Mouse (Mus musculus): ENCODE data around the gene Acrbp. TPM values are rescaled to one million over a fixed set of nuclear protein-coding genes. Genes with fewer than 3 reads are reported as not detected.
"Not testable (repeated sequence)": the region's sequence is repeated elsewhere in the genome, so short reads cannot be mapped to it uniquely, and the experiment has no call there.

Gene Acrbp
- polyA plus RNA-seq (2015; fragmentation: Nextera tagmentation; extraction: Ambion mirVana): 5.2 and 7.1 TPM in 2 replicates

DNA sequence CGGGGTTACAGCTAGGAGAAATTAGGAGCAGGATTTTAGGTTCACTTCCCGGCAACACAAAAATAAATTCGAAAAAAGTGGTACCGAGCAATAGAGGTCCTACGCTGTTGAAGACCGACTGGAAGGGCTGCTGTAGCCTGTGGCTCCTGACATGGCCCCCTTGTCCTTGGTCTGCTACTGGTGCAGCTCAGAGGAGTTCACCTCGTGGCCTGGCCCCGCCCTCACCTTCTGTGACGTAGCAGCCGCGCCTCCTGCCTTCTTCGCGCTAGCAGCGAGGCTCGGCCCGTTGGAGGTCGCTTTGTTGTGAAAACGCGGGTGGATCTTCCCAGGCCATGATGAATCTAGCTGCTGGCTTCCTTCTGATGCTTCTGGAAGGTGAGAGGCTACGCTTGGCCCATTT lies at the start of gene Acrbp:
Acrbp (plus strand) TSS at position 12 of the 400 bp plus-strand sequence.
- no peak within 1 kb of the TSS for H3K4me2 ChIP-seq
- H3K27me3 ChIP-seq: no peaks in the 10 kb centered on the region
- no peak within 1 kb of the TSS for H3K27ac ChIP-seq
- peaks cover 71% of the 10 kb centered on the region for H3K36me3 ChIP-seq
- no peak for ATAC-seq (replicated peaks; ENCODE audit: insufficient number of reproducible peaks, insufficient read depth, low FRiP score, low read depth)
- no peaks in the 10 kb centered on the region for H3K9me3 ChIP-seq (replicated peaks)
- 41% methylated on average over 20 of the region's 20 CpGs for WGBS
- H3K4me1 ChIP-seq (replicated peaks): 0 out of 2 replicates have a peak, but pooled peaks cover 3% of the 10 kb centered on the region
- H3K4me3 ChIP-seq: no peak within 1 kb of the TSS
- no peak within 1 kb of the TSS for H3K9ac ChIP-seq

DNA sequence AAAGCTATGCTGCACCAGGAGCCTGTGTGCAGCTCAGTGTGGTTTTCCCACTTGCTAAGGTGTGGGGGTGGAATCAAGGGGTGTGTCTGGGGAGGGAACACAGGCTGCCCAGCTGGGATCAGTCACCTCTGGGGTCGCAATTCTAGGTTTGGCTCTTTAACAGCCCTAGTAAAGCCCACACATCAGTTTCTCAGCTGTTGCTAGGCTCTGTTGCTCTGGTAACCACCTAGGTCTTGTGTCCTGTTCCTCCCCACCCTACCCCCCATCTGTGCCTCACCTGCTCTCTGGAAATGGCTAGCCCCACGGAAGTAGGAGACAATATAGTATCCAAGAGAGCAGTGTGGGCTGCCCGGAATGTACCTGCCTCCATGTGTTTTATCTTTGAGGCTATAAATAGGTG lies 45.8 kb upstream of the Acrbp start:
- H3K36me3 ChIP-seq: no peaks in the 10 kb centered on the region
- peaks cover 45% of the 10 kb centered on the region for H3K27me3 ChIP-seq
- H3K4me1 ChIP-seq (replicated peaks): peaks cover 30% of the 10 kb centered on the region
- H3K4me2 ChIP-seq: peak overlapping the region; percentile 50
- no peak for ATAC-seq (replicated peaks; ENCODE audit: insufficient number of reproducible peaks, insufficient read depth, low FRiP score, low read depth)
- no peaks in the 10 kb centered on the region for H3K9me3 ChIP-seq (replicated peaks)
- H3K27ac ChIP-seq: peak overlapping the region; percentile 31; the same call in 1 of the 2 replicates
- peak overlapping the region; percentile 18; the same call in 1 of the 2 replicates for H3K4me3 ChIP-seq
- no peak overlapping the region for H3K9ac ChIP-seq
- 27% methylated on average over 3 of the region's 3 CpGs for WGBS

DNA sequence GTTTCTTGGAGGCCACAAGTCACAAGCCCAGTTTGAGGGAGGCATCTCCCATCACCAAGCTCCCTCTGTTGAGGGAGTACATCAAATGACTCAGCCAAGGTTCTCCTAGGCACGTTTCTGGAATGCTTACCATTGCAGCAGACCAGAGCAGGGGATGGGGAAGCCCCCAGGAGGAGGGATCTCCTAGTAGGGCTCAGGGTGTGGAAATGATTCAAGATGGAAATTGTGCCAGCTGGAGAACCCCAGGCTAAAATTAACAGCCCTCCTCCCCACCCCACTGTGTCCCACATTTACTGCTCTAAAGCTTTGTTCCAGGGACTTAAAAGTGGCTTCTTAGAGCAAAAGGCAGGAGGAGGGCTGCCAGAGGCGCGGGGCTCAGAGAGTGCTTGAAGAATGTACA lies 44.4 kb upstream of the Acrbp start:
- Histone ChIP-seq H3K9ac (peak overlapping the region; percentile 7; the same call in 1 of the 2 replicates), H3K27me3 (peaks cover 31% of the 10 kb centered on the region)
- WGBS: 26% methylated on average over 3 of the region's 3 CpGs

DNA sequence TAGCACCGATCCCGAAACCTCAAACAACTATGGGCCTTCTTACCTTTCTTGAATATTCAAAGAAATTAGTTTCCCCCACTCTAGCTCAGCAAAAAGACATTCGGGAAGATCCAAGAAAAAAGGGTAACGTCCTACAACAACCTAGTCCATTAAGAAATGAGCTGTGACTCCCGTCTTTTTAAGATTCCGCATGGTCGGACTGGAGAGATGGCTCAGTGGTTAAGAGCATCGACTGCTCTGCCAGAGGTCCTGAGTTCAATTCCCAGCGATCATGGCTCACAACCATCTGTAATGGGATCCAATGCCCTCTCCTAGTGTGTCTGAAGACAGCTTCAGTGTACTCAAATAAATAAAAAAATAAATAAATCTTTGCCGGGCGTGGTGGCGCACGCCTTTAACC lies 41.4 kb upstream of the Acrbp start:
- Histone ChIP-seq H3K36me3 (peaks cover 9% of the 10 kb centered on the region; the same call in 1 of the 2 replicates), H3K9me3 (replicated peaks) (no peaks in the 10 kb centered on the region), H3K27ac (peak overlapping the region; percentile 95), H3K27me3 (peaks cover 6% of the 10 kb centered on the region; the same call in 1 of the 2 replicates), H3K9ac (peak overlapping the region; percentile 75), H3K4me2 (peak overlapping the region; percentile 77), H3K4me3 (peak overlapping the region; percentile 59), H3K4me1 (replicated peaks) (peaks cover 47% of the 10 kb centered on the region)
- 35% methylated on average over 13 of the region's 13 CpGs for WGBS
- no peak for ATAC-seq (replicated peaks; ENCODE audit: insufficient number of reproducible peaks, insufficient read depth, low FRiP score, low read depth)

More for the DNA sequence above, 44.4 kb upstream of the Acrbp start:
- Histone ChIP-seq H3K36me3 (no peaks in the 10 kb centered on the region), H3K27ac (no peak overlapping the region), H3K4me2 (no peak overlapping the region), H3K9me3 (replicated peaks) (no peaks in the 10 kb centered on the region), H3K4me1 (replicated peaks) (peaks cover 34% of the 10 kb centered on the region), H3K4me3 (no peak overlapping the region)
- no peak for ATAC-seq (replicated peaks; ENCODE audit: insufficient number of reproducible peaks, insufficient read depth, low FRiP score, low read depth)

DNA sequence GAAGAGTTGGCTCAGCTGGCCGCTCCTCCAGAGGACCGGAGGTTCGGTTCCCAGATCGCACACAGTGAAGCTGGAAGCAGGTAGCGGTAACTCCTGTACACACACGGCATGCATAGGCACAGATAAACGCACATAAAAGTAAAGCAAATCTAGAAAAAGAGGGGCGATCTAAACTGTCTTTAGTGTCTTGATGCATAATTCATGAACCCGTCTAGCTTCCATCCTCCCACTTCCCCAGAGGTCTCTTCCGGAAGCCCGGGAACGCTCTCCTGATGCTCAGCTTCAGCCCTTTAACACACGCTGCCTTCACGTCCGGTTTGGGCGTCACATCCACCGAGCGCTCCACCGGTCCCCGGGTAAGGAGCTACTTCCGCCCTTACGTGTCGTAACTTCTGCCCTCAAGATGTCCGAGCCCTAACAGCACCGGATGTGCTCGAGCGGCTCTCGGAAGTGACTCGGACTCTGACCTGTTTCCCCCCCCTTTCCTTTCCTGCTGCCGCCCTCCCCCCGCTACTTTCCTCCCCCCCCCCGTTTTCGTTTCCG lies 40.8 kb upstream of the Acrbp start:
- Histone ChIP-seq H3K27me3 (peaks cover 1% of the 10 kb centered on the region; the same call in 1 of the 2 replicates), H3K4me2 (peak overlapping the region; percentile 77), H3K4me1 (replicated peaks) (peaks cover 41% of the 10 kb centered on the region), H3K36me3 (peaks cover 14% of the 10 kb centered on the region; the same call in 1 of the 2 replicates), H3K9me3 (replicated peaks) (no peaks in the 10 kb centered on the region), H3K27ac (peak overlapping the region; percentile 95), H3K4me3 (peak overlapping the region; percentile 59), H3K9ac (peak overlapping the region; percentile 75)
- ATAC-seq (replicated peaks; ENCODE audit: insufficient number of reproducible peaks, insufficient read depth, low FRiP score, low read depth): peak; percentile 97
- WGBS: under 1% methylated on average over 30 of the region's 34 CpGs

DNA sequence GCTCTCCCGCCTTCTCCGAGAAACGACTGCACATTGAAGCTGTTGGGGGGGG lies 40.5 kb upstream of the Acrbp start, which contains the start of gene Zfp384:
Zfp384 (plus strand) TSS at position 17 of the 52 bp plus-strand sequence.
- 0% methylated on average over 1 of the region's 3 CpGs for WGBS
- ATAC-seq (replicated peaks; ENCODE audit: insufficient number of reproducible peaks, insufficient read depth, low FRiP score, low read depth): no peak
- H3K9me3 ChIP-seq (replicated peaks): no peaks in the 10 kb centered on the region

DNA sequence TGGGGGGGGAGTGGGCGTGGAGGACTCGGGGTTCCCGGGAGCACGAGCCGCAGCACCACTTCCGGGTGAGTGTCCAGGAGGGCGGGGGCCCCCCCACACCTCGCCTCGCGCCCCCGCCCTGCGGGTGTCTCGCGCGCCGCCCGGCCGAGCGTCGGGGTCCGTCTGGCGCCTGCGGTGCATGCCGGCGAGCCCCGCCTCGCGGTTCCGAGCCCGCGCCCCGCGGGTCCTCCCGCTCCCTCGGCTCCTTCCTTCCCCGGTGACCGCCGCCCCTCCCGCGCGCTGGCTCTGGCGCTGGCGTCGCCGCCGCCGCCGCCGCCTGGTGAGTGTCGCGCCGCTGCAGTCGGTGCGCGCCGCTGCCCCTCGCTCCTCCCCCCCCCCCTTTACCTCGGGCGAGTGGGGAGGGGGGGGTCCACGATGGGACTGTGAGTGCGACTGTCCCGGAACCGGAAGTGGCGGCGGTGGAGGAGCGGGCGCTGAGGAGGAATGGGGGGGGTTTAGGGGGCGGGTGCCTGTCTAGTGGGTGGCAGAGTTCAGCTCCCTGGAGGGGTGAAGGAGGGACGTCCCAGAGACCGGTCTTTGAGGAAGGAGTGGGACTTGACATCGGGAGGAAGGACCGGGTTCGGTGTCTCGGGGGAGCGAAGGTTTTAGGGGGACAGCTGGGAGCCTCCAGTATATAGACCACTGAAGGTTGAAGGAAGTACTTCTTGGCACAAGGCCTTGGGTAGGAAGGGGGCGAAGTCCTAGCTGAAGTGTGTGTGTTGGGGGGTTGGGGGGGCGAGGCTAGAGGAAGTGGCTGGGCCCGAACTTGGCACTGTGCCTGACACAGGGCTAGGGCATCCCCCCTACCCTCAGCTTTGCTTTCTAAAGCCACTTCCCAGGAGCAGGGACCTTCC lies 40.1 kb upstream of the Acrbp start:
- peak overlapping the region; percentile 75 for H3K4me2 ChIP-seq
- H3K4me1 ChIP-seq (replicated peaks): peaks cover 35% of the 10 kb centered on the region
- H3K27ac ChIP-seq: peak overlapping the region; percentile 95
- H3K4me3 ChIP-seq: peak overlapping the region; percentile 59
- no peaks in the 10 kb centered on the region for H3K9me3 ChIP-seq (replicated peaks)
- H3K9ac ChIP-seq: peak overlapping the region; percentile 75
- WGBS: under 1% methylated on average over 45 of the region's 78 CpGs
- peak; percentile 84 for ATAC-seq (replicated peaks; ENCODE audit: insufficient number of reproducible peaks, insufficient read depth, low FRiP score, low read depth)
- H3K27me3 ChIP-seq: no peaks in the 10 kb centered on the region
- peaks cover 15% of the 10 kb centered on the region; the same call in 1 of the 2 replicates for H3K36me3 ChIP-seq

More for the DNA sequence above, 40.5 kb upstream of the Acrbp start, which contains the start of gene Zfp384:
- Histone ChIP-seq H3K27ac (peak within 1 kb of the TSS; percentile 95), H3K27me3 (no peaks in the 10 kb centered on the region), H3K4me2 (peak within 1 kb of the TSS; percentile 77), H3K4me3 (peak within 1 kb of the TSS; percentile 59), H3K9ac (peak within 1 kb of the TSS; percentile 75), H3K4me1 (replicated peaks) (peaks cover 39% of the 10 kb centered on the region), H3K36me3 (peaks cover 15% of the 10 kb centered on the region; the same call in 1 of the 2 replicates)

DNA sequence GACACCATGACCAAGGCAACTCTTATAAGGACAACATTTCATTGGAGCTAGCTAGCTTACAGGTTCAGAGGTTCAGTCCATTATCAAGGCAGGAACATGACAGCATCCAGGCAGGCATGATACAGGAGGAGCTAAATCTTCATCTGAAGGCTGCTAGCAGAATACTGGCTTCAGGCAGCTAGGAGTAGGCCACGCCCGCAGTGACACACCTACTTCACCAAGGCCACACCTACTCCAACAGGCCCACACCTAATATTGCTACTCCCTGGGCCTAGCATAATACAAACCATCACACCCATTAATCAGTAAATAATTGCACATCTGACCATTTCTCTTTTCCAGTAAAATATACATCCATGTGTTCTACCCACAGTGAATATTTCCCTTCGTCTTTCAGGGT lies 31.8 kb upstream of the Acrbp start:
- WGBS: 88% methylated on average over 3 of the region's 3 CpGs
- ATAC-seq (replicated peaks; ENCODE audit: insufficient number of reproducible peaks, insufficient read depth, low FRiP score, low read depth): no peak
- Histone ChIP-seq H3K4me2 (no peak overlapping the region), H3K36me3 (peaks cover 54% of the 10 kb centered on the region), H3K4me1 (replicated peaks) (no peaks in the 10 kb centered on the region), H3K27me3 (no peaks in the 10 kb centered on the region), H3K9ac (no peak overlapping the region), H3K27ac (no peak overlapping the region), H3K4me3 (no peak overlapping the region), H3K9me3 (replicated peaks) (no peaks in the 10 kb centered on the region)

DNA sequence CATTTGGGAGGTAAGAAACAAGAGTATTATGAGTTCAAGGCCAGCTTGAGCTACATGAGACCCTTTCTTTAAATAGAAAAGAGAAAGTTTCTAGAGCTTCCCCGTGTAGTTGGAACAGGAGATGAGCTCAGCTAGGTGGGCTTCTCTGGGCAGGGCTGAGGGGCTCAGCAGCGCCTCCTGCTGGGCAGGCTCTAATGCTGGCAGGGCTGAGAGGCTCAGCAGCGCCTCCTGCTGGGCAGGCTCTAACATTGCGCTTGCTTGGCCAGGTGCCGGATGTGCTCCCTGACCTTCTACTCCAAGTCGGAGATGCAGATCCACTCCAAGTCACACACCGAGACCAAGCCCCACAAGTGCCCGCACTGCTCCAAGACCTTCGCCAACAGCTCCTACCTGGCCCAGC lies 19.0 kb upstream of the Acrbp start:
- H3K9ac ChIP-seq; H3K27me3 ChIP-seq; H3K27ac ChIP-seq; H3K4me2 ChIP-seq; H3K9me3 ChIP-seq (replicated peaks); H3K4me1 ChIP-seq (replicated peaks); H3K4me3 ChIP-seq: not testable (repeated sequence)
- peaks cover 54% of the 10 kb centered on the region for H3K36me3 ChIP-seq
- 39% methylated on average over 8 of the region's 9 CpGs for WGBS
- ATAC-seq (replicated peaks; ENCODE audit: insufficient number of reproducible peaks, insufficient read depth, low FRiP score, low read depth): 0 out of 2 replicates have a peak, but pooled peaks have one; percentile 31

DNA sequence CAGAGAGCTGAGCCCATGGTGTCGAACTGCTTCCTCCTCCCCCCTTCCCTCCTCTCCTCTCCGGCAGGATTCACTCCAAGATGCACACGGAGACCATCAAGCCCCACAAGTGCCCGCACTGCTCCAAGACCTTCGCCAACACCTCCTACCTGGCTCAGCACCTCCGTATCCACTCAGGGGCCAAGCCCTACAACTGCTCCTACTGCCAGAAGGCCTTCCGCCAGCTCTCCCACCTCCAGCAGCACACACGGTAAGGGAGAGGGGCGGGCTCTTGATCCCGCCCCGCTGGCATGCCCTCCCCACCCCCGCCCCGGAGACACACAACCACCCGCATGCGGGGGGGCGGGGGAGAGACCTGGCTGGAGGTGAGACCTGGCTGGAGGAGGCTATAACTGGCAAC lies 17.9 kb upstream of the Acrbp start:
- H3K9ac ChIP-seq: no peak overlapping the region

DNA sequence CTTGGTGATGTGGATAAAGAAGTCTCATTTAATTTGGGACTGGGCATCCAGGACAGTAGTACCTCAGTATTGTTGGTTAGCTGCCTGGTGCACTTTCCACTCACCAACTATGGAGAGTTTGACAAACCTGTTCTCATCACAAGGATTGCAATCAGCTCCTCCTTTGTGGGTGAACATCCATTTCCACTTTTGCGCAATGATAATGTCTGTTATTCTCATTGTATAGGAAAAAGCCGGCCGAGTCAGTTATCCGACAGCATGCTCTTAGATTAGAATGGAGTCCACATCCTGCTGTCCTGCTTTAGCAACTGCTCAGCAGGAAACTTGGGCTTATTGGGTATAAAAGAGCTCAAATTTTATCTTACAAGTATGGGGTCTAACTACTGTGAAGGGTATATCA lies 10.8 kb upstream of the Acrbp start:
- Histone ChIP-seq H3K4me1 (replicated peaks) (peaks cover 17% of the 10 kb centered on the region), H3K9me3 (replicated peaks) (no peaks in the 10 kb centered on the region), H3K9ac (peak overlapping the region; percentile 19; the same call in 1 of the 2 replicates), H3K27me3 (no peaks in the 10 kb centered on the region), H3K4me2 (peak overlapping the region; percentile 80), H3K27ac (peak overlapping the region; percentile 79), H3K4me3 (peak overlapping the region; percentile 77), H3K36me3 (peaks cover 32% of the 10 kb centered on the region)
- WGBS: 85% methylated on average over 4 of the region's 4 CpGs
- no peak for ATAC-seq (replicated peaks; ENCODE audit: insufficient number of reproducible peaks, insufficient read depth, low FRiP score, low read depth)

More for the DNA sequence above, 17.9 kb upstream of the Acrbp start:
- Histone ChIP-seq H3K4me2 (no peak overlapping the region), H3K27ac (no peak overlapping the region), H3K4me1 (replicated peaks) (no peaks in the 10 kb centered on the region), H3K27me3 (no peaks in the 10 kb centered on the region), H3K4me3 (no peak overlapping the region), H3K36me3 (peaks cover 55% of the 10 kb centered on the region), H3K9me3 (replicated peaks) (no peaks in the 10 kb centered on the region)
- 88% methylated on average over 16 of the region's 16 CpGs for WGBS
- ATAC-seq (replicated peaks; ENCODE audit: insufficient number of reproducible peaks, insufficient read depth, low FRiP score, low read depth): 0 out of 2 replicates have a peak, but pooled peaks have one; percentile 39
